Mouse (Mus musculus) testis, adult 2 months (tissue): Measurements from ENCODE around the gene Ntn1.

Source experiments
- CTCF ChIP-seq: fragments of 200-500 bp; IDR thresholded peaks from 2 replicates; pipeline ENCODE4 v1.5.1; 2012; ENCODE audit warnings: low read depth, mild to moderate bottlenecking, inconsistent platforms, low read length, moderate library complexity; ENCODE audit not compliant: control insufficient read depth, insufficient read depth, insufficient replicate concordance
- POLR2A ChIP-seq: fragments of 200-500 bp; IDR thresholded peaks from 2 replicates; pipeline ENCODE4 v1.6.1; 2012; ENCODE audit warnings: low read depth, mild to moderate bottlenecking, inconsistent platforms, low read length, moderate library complexity; ENCODE audit not compliant: control insufficient read depth

DNA sequence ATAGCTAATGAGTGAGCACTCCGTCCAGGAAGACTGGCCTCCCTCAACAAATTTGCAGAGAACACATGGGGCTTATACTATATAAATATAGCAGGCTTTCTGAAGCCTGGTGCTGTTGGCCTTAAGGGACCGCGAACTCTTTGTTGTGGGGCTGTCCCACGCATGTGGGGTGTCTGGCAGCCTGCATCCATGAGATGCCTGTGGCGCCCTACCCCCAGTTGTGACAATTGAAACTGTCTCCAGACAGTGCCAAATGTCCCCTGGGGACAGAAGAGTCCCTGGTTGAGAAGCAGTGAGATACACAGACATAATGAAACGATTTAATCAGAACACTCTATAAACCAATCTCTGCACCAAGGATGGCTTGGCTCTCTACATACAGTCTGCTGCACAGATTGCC lies 150.5 kb downstream of the Ntn1 start:
- no peak for TF ChIP-seq CTCF
- TF ChIP-seq POLR2A: no peak
